ENCODE assay signal across 8 mouse cellular contexts in genomic region chr12:69790530-69791505, GRCm38 (mm10). TPM values are rescaled to one million over a fixed set of nuclear protein-coding genes. Genes with fewer than 3 reads are reported as not detected.
DNase-seq lines count a peak whose midpoint lies in the region; ATAC-seq and TF ChIP-seq lines count a peak whose summit lies in the region.

TSS of gene Cdkl1 (minus strand) at chr12:69791267.

- TF ChIP-seq RAD21 in MEL (IDR thresholded peaks at IDR 0.05; ENCODE audit: low read depth, low read length) = no peak

- H3K9ac ChIP-seq in MEL (ENCODE audit: control insufficient read depth, low read depth, low read length, poor library complexity, severe bottlenecking) = no peak within 1 kb of the TSS
- peak within 1 kb of the TSS; percentile 66 for H3K9ac ChIP-seq in forebrain, postnatal 0 days
- H3K9ac ChIP-seq in neural tube, embryonic 14.5 days (replicated peaks; ENCODE audit: low read depth, low read length) = peak within 1 kb of the TSS; percentile 75

- no peaks in the 10 kb centered on the region for H3K79me2 ChIP-seq in MEL (ENCODE audit: control insufficient read depth, insufficient read depth, low read length, poor library complexity)

- H3K4me1 ChIP-seq in MEL (ENCODE audit: control insufficient read depth in 1 of 2, insufficient read depth in 2 of 2, low read length in 2 of 2) = no peaks in the 10 kb centered on the region
- no peaks in the 10 kb centered on the region for H3K4me1 ChIP-seq in cerebellum, adult 2 months (ENCODE audit: control insufficient read depth, insufficient read depth, low read length)
- peaks cover 9% of the 10 kb centered on the region for H3K4me1 ChIP-seq in forebrain, postnatal 0 days (ENCODE audit: insufficient read depth)
- peaks cover 13% of the 10 kb centered on the region for H3K4me1 ChIP-seq in neural tube, embryonic 14.5 days (ENCODE audit: control insufficient read depth, insufficient read depth, low read length)
- peaks cover 11% of the 10 kb centered on the region for H3K4me1 ChIP-seq in testis, adult 2 months (ENCODE audit: control insufficient read depth, insufficient read depth, low read length)

- ATAC-seq in forebrain, postnatal 0 days = peak; percentile 94
- peak; percentile 88 for ATAC-seq in neural tube, embryonic 14.5 days (ENCODE audit: low read depth)

- 0 out of 4 replicates have a peak, but pooled peaks of 1 of the 2 experiments have one; percentile 15 for TF ChIP-seq POLR2A in MEL (IDR thresholded peaks at IDR 0.05; ENCODE audit: control insufficient read depth in 1 of 2, insufficient read depth in 1 of 2, low read depth in 1 of 2, low read length in 2 of 2, poor library complexity in 1 of 2)
- peak; percentile 44; the same call in 1 of the 2 replicates for TF ChIP-seq POLR2A in cerebellum, adult 2 months (IDR thresholded peaks at IDR 0.05; ENCODE audit: borderline replicate concordance, insufficient read depth, low read length)
- TF ChIP-seq POLR2A in testis, adult 2 months (IDR thresholded peaks at IDR 0.05; ENCODE audit: control insufficient read depth, low read depth, low read length) = peak; percentile 43

- H3K36me3 ChIP-seq in MEL (ENCODE audit: control insufficient read depth in 1 of 2, insufficient read depth in 2 of 2, low read length in 2 of 2) = no peaks in the 10 kb centered on the region; a peak in 1 of 4 replicates
- no peaks in the 10 kb centered on the region for H3K36me3 ChIP-seq in forebrain, postnatal 0 days (ENCODE audit: insufficient read depth)
- H3K36me3 ChIP-seq in neural tube, embryonic 14.5 days (ENCODE audit: control insufficient read depth, insufficient read depth, low read length) = no peaks in the 10 kb centered on the region
- H3K36me3 ChIP-seq in testis, adult 2 months (ENCODE audit: control insufficient read depth, insufficient read depth, low read length) = no peaks in the 10 kb centered on the region

- peaks cover 0 to 4% of the 10 kb centered on the region in 2 experiments; a peak in 2 of 4 replicates for H3K27me3 ChIP-seq in MEL (ENCODE audit: control insufficient read depth in 1 of 2, insufficient read depth in 2 of 2, low read length in 2 of 2)
- H3K27me3 ChIP-seq in cerebellum, adult 2 months (ENCODE audit: control insufficient read depth, insufficient read depth, low read length) = no peaks in the 10 kb centered on the region
- no peaks in the 10 kb centered on the region for H3K27me3 ChIP-seq in forebrain, postnatal 0 days (ENCODE audit: insufficient read depth, low read length)
- H3K27me3 ChIP-seq in neural tube, embryonic 14.5 days (ENCODE audit: control insufficient read depth, insufficient read depth, low read length) = no peaks in the 10 kb centered on the region
- H3K27me3 ChIP-seq in testis, adult 2 months (ENCODE audit: control insufficient read depth, insufficient read depth, low read length) = no peaks in the 10 kb centered on the region

- no peak within 1 kb of the TSS for H3K27ac ChIP-seq in MEL (ENCODE audit: control insufficient read depth, low read depth, low read length)
- H3K27ac ChIP-seq in cerebellum, adult 2 months (ENCODE audit: insufficient read depth, low read length) = peak within 1 kb of the TSS; percentile 69
- H3K27ac ChIP-seq in forebrain, postnatal 0 days (ENCODE audit: low read depth, low read length) = peak within 1 kb of the TSS; percentile 71
- H3K27ac ChIP-seq in neural tube, embryonic 14.5 days (ENCODE audit: low read depth, low read length) = peak within 1 kb of the TSS; percentile 35; the same call in 1 of the 2 replicates
- H3K27ac ChIP-seq in testis, adult 2 months (ENCODE audit: control insufficient read depth, insufficient read depth, low read depth, low read length) = peak within 1 kb of the TSS; percentile 75

- peak within 1 kb of the TSS; percentile 44 to 68 for H3K4me3 ChIP-seq in MEL (ENCODE audit: control insufficient read depth in 1 of 2, insufficient read depth in 1 of 2, low read depth in 2 of 2, low read length in 2 of 2)
- H3K4me3 ChIP-seq in cerebellum, adult 2 months (replicated peaks; ENCODE audit: insufficient read depth, low read depth, low read length) = peak within 1 kb of the TSS; percentile 73
- H3K4me3 ChIP-seq in forebrain, postnatal 0 days (ENCODE audit: low read depth, low read length) = peak within 1 kb of the TSS; percentile 51
- H3K4me3 ChIP-seq in neural tube, embryonic 14.5 days (ENCODE audit: low read depth, low read length) = peak within 1 kb of the TSS; percentile 55
- H3K4me3 ChIP-seq in testis, adult 2 months (ENCODE audit: control insufficient read depth, low read depth, low read length) = peak within 1 kb of the TSS; percentile 93

- peak within 1 kb of the TSS; percentile 96 for H3K4me2 ChIP-seq in forebrain, postnatal 0 days (ENCODE audit: low read depth)
- H3K4me2 ChIP-seq in neural tube, embryonic 14.5 days (ENCODE audit: low read depth, low read length) = peak within 1 kb of the TSS; percentile 99

- DNase-seq in MEL (ENCODE audit: low read depth, low spot score) = peak; percentile 59
- DNase-seq in cerebellum, adult 2 months = peak; percentile 74 to 81
- DNase-seq in forebrain, postnatal 0 days = peak; percentile 78
- peak; percentile 15 for DNase-seq in heart, postnatal 25 days (ENCODE audit: low spot score)
- peak; percentile 65 to 71 for DNase-seq in layer of hippocampus, adult 18-20 months (ENCODE audit: low spot score in 2 of 2)
- DNase-seq in lung, adult 18-20 months = peak; percentile 53 to 64

- intact Hi-C loops in heart, postnatal 25 days (cut with DNase I) = loop anchor here (2.0 kb wide), 1 partner anchor 30 kb away; no protein-coding TSS in a partner anchor

- H3K9me3 ChIP-seq in MEL (replicated peaks; ENCODE audit: insufficient read depth, low read length) = no peaks in the 10 kb centered on the region
- H3K9me3 ChIP-seq in forebrain, postnatal 0 days (ENCODE audit: low read length) = no peaks in the 10 kb centered on the region
- H3K9me3 ChIP-seq in neural tube, embryonic 14.5 days (ENCODE audit: control insufficient read depth, low read length) = no peaks in the 10 kb centered on the region

- no peak for TF ChIP-seq EP300 in MEL (IDR thresholded peaks at IDR 0.05; ENCODE audit: low read depth in 1 of 2, low read length in 2 of 2)

- no peak for TF ChIP-seq CTCF in MEL (IDR thresholded peaks at IDR 0.05 in 2 of 3, conservative IDR thresholded peaks at IDR 0.05 in 1 of 3; ENCODE audit: control insufficient read depth in 1 of 3, insufficient read depth in 1 of 3, low read depth in 2 of 3, low read length in 3 of 3, poor library complexity in 1 of 3, severe bottlenecking in 1 of 3)
- no peak for TF ChIP-seq CTCF in cerebellum, adult 2 months (IDR thresholded peaks at IDR 0.05; ENCODE audit: borderline replicate concordance, insufficient read depth, low read depth, low read length)
- no peak for TF ChIP-seq CTCF in forebrain, postnatal 0 days (IDR thresholded peaks at IDR 0.05; ENCODE audit: low read depth)
- no peak for TF ChIP-seq CTCF in testis, adult 2 months (IDR thresholded peaks at IDR 0.05; ENCODE audit: control insufficient read depth, insufficient read depth, insufficient replicate concordance, low read depth, low read length)

- under 1% methylated on average over 45 of the region's 45 CpGs for WGBS in cerebellum, adult 2 months
- WGBS in forebrain, postnatal 0 days = 1% methylated on average over 45 of the region's 45 CpGs
- WGBS in neural tube, embryonic 14.5 days = 1% methylated on average over 45 of the region's 45 CpGs

TF ChIP-seq in MEL, 35 proteins besides CTCF, POLR2A, EP300 and RAD21:
- TF ChIP-seq ZC3H11A (IDR thresholded peaks at IDR 0.05; ENCODE audit: low read depth, low read length) = no peak
- TF ChIP-seq MAX (IDR thresholded peaks at IDR 0.05; ENCODE audit: low read length) = 0 out of 2 replicates have a peak, but pooled peaks have one; percentile 39

RNA-seq across cellular contexts. Expression of gene Cdkl1, which starts in this region (rescaled TPM):
- total RNA-seq in MEL (2012; rRNA removed) = 0.08 TPM in 1 of 2 replicates, not detected in the other
- under 1 TPM in 1 of 2 experiments, not detected in 1; 0.32 TPM for polyA plus RNA-seq in MEL (2012; ENCODE audit: insufficient read depth in 1 of 2, insufficient read length in 2 of 2, low read depth in 1 of 2, low replicate concordance in 2 of 2, missing spikeins in 1 of 2)
- polyA plus RNA-seq in cerebellum, adult 2 months (2012; rRNA removed) = 20.1 and 24.2 TPM in 2 replicates
- total RNA-seq in forebrain, postnatal 0 days (2014; rRNA removed) = 30.8 and 35.7 TPM in 2 replicates
- polyA plus RNA-seq in forebrain, postnatal 0 days (2015; fragmentation: Nextera tagmentation; extraction: Ambion mirVana) = 13.7 and 16.9 TPM in 2 replicates
- 1 to 10 TPM; 4.9 to 5.9 TPM for total RNA-seq in heart, postnatal 25 days (2021)
- 10 to 100 TPM; 24.3 to 25.0 TPM for total RNA-seq in layer of hippocampus, adult 18-20 months (2021)
- polyA plus RNA-seq in neural tube, embryonic 14.5 days (2014; fragmentation: Nextera tagmentation; extraction: Ambion mirVana) = 6.4 and 13.3 TPM in 2 replicates
- polyA plus RNA-seq in testis, adult 2 months (2012; rRNA removed) = 7.9 and 8.2 TPM in 2 replicates

Comparison
In these comparisons a context has a peak if more than half of its experiments do, and no peak if none do; other contexts are left out.
1. Peak in DNase-seq and H3K4me3 ChIP-seq in MEL; RNA of the gene not detected or under 1 TPM.
2. DNase-seq: peak in every context shown above with its lines; median percentile 78 in forebrain, postnatal 0 days; 78 in cerebellum, adult 2 months; 68 in layer of hippocampus, adult 18-20 months; 59 in MEL; 58 in lung, adult 18-20 months; 15 in heart, postnatal 25 days.